Mouse (Mus musculus) left cerebral cortex, postnatal 14 days (tissue): ENCODE measurements at regions not wholly inside any gene's neighbourhood (a gene's known extent, or its start where the extent isn't known, plus 50 kb on each side); places are given as distances from the start of the nearest gene placed in this dataset.

Source experiments
- DNase-seq, 2 experiments: peaks; one replicate each; pipeline ENCODE4 v3.0.0; 2021 to 2022; ENCODE audit warnings: low spot score in 2 of 2, mixed read lengths in 1 of 2
- intact Hi-C: fragments of 180-260 bp; cut with DNase I; formaldehyde crosslinking; loops from one replicate; pipeline ENCODE4 v1.15.1; 2025

DNA sequence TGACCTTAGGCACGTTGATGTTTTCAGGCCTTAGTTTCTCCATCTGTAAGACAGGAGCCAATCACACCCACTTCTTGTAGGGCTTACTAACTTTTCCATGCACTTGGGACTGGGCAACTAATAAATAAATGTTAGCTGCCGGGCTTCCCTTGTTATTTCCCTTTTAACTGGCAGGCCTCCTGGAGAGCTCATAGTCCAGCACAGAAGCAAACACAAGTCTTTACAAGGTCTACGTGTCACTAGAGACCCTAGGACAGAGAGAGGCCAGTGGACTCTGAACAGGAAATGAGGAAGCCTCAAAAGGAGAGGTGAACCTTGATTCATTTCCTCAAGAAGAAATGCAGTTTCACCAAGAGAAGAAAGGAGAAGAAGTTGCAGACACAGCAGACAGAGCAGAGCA, 71.1 kb upstream of the Bmp2 start:
- no peak for DNase-seq
- intact Hi-C loops: no loop called here

DNA sequence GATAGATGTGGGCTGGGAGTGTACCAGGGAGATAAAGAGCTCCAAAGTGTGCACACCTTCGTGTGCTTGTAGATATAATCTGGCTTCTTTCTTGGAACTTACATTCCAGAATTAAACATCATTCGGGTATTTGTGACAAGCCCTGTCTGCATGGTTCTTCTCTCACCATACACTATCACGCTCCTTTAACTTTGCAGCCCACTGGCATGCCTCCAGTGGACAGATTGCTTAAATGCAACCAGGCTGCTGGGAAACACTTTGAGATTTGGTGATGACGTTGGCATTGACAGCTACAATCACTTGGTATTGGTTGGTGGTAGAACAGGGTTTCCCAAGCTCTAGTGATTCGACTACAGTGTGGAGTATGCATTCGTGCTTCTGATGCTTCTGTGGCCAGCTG, 70.7 kb upstream of the Bmp2 start:
- intact Hi-C loops: no loop called here
- no peak for DNase-seq

DNA sequence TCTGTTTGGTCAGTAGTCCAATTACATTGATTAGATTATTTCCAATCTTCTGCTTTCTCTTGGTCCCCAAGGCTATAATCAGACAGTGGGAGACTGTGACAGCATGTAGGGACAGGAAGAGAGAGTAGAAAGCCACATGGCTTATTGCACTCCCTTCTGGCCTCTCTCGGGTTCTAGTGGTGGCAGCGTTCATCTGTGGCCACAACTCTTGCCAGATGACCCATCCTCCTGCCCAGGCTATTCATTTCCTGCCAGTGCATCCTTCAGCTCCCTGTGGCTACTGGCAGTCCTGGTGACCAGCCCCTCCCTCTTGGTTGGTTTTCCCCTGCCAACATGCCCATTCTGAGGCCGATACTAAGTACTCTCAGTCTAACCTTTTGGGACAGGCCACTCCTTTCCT, 70.2 kb upstream of the Bmp2 start:
- no peak for DNase-seq
- intact Hi-C loops: no loop called here

DNA sequence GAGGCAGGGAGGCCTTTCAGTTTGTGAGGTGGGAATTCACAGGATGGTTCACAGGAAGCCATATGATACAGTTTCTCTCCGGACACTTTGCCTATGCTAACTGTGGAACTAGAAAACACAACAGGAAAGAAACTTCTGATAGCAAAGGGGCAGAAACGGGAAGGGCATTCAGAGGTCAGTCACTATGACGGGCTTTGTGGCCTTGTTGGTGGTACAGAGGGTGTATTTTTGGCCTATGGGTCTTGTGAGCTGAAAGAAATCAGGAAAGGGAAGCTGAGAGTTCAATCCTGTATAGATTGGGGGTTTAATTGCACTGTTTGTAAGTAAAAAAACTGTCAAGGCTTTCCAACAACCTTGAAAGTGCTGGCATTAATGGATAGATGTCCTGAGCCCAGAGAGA, 56.5 kb upstream of the Bmp2 start:
- intact Hi-C loops: no loop called here
- no peak for DNase-seq

DNA sequence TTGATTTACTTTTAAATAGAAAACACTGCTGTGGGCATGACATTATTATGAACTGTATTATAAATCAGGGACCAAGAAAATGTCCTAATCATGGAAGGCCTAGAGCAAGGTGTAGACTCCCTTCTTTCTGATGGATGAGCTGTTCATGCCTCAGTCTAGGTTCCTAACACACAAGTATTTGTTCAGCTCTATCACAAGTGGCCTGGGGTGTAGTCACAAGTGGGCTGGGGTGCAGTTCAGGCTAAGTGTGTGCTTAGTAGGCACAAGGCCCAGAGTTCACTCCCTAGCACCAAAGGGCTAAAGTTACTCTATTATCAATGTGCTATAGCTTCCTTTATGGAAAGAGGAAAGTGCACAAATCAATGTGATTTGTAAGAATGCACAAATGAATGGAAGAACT, 55.6 kb upstream of the Bmp2 start:
- intact Hi-C loops: no loop called here
- no peak for DNase-seq

DNA sequence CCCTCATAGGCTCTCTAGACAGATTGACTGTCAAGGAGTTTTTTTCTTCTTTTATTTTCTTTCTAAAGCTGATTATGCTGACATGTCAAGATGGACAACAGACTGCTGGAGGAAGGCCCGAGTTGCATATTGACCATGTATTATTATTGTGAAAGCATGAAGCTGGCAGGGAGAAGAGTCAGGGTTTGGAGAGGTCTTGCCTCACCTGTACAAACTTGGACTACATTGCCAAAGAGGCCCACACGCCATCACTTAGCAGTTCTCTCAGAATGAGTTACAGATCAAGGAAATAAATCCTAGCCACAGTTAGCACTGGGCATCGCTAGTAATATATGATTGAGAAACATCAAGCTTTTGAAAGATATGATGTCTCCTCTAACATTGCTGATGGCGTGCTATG, 54.9 kb upstream of the Bmp2 start:
- DNase-seq: no peak
- intact Hi-C loops: no loop called here

DNA sequence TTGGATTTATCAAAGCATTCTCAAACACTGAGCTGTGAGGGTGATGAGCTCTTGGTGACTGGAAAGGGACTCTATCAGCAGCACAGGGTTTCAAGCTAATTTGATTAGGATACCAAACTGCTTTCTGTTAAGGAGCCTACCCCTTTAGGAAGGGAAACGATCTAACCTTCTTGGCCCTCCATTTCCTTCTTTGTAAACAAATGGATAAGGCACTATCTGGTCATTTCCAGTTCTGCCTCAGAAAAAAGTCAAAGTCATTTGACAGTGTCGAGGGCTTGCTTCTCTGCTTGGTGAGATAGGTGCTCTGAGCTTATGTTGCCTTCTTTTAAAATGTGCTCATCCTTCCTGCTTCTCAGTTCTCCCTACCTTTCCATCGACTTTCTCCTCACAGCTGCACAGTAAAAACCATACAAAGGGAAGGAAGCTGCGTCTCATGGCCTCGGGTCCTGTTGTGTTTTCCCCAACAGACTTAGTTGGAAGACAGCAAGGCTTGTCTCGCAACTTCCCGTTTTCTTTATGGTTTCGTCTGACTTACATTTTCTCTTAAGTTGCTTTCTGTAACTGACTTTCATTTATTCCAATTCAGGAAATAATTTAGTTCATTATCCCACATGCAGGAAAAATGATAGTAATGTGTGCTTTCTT, 54.3 kb upstream of the Bmp2 start:
- intact Hi-C loops: no loop called here
- no peak for DNase-seq

DNA sequence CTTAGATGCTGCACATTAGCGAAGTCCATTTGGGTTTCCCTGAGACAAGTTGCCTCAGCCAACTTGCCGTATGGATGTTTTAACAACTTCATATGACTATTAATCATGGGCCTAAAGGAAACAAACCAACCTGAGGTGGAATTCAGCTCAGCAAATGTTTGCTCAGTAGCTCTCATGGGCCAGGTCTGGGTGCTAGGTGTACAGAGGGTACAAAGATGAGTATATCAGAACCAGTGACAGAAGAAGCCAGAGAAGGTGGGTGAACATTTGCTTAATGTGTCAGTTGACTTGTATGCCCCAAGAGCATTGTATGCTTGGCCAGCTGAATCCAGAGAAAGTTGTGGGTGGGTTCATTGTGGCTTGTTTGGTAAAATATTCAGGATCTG, 53.8 kb upstream of the Bmp2 start:
- intact Hi-C loops: no loop called here
- DNase-seq: no peak

DNA sequence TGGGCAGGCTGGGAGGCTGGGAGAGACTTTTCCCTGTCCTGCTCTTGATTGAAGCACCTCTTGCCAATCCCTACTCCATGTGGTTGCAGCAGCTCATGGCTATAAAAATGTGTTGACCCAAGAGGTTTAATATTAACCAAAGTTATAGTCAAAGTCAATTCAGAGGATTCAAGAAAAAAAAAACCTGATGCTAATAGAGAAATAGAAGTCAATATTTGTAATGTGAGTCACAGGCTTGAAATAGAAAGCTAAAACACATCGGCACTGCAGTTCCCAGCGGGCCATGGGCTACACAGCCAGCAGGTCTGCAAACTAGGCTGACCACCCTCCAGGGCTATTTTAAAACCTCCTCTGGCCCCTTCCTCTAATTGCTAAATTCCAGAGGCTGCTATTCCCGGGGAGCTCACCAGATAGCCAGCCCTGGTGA, 53.2 kb upstream of the Bmp2 start:
- intact Hi-C loops: no loop called here
- no peak for DNase-seq

DNA sequence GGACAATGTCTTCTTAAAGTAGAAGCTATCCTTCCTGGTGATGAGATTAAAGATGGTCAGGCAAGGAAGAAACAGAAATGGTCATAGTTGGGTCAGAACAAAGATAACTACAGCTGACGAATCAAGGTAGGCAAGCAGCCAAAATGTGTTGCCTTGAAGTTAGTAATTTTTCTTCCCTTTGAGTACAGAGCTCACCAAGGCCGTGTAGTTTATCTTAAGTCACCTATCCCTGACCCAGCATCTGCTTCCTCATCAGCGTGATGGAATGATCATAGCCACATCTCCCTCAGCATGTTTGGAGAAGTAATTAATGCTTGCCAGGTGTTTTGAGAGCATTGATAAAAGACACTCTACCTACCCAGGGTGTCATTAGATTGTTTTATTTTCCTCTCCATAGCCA, 52.1 kb upstream of the Bmp2 start:
- no peak for DNase-seq

More for the DNA sequence above, 52.1 kb upstream of the Bmp2 start:
- intact Hi-C loops: no loop called here
